Mouse (Mus musculus) brain, embryonic 14.5 days (tissue): ENCODE measurements at regions not wholly inside any gene's neighbourhood (a gene's known extent, or its start where the extent isn't known, plus 50 kb on each side); places are given as distances from the start of the nearest gene placed in this dataset.

Experiments
- CTCF ChIP-seq: fragments of 200-500 bp; IDR thresholded peaks from 2 replicates; pipeline ENCODE4 v1.5.1; 2012; ENCODE audit warnings: inconsistent platforms, mild to moderate bottlenecking, moderate library complexity, borderline replicate concordance; ENCODE audit not compliant: insufficient read depth, insufficient read length; ENCODE audit errors: extremely low read depth
- POLR2A ChIP-seq: fragments of 200-500 bp; IDR thresholded peaks from 2 replicates; pipeline ENCODE4 v1.6.1; 2012; ENCODE audit warnings: mild to moderate bottlenecking, inconsistent platforms, borderline replicate concordance; ENCODE audit not compliant: poor library complexity, insufficient read depth, insufficient read length, severe bottlenecking; ENCODE audit errors: extremely low read depth

DNA sequence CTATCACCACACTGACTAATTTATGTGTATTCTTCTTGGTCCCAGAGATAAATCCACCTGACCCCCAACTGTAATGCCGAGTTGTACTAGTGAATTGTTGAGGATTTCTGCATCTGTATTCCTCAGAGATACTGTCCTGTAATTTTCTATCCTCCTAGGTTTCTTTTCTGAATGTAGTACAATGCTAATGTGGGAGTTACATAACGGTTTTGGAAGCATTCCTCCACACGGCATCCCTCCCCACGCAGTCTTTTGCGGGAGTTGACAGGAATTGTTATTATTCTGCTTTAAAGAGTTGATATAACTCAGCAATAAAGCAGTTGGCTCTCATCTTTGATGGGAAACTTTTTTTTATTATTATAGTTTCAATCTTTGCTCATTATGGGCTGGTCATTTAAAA lies 222.8 kb downstream of the Rsl24d1 start:
- TF ChIP-seq CTCF, result no peak
- TF ChIP-seq POLR2A, result no peak
